Mouse (Mus musculus) testis, adult 2 months (tissue): ENCODE data around the gene Sec31a. TPM values are rescaled to one million over a fixed set of nuclear protein-coding genes. Genes with fewer than 3 reads are reported as not detected.

ENCODE experiments used
- H3K27ac ChIP-seq: fragments of 200-500 bp; 2 replicates; pipeline ENCODE4 v1.5.1; 2012; ENCODE audit warnings: low read depth, low read length; ENCODE audit not compliant: control insufficient read depth, insufficient read depth
- H3K27me3 ChIP-seq: fragments of 200-500 bp; 2 replicates; pipeline ENCODE4 v1.6.1; 2012; ENCODE audit warnings: mild to moderate bottlenecking, low read length, moderate library complexity; ENCODE audit not compliant: control insufficient read depth, insufficient read depth
- H3K36me3 ChIP-seq: fragments of 200-500 bp; 2 replicates; pipeline ENCODE4 v1.6.1; 2012; ENCODE audit warnings: mild to moderate bottlenecking, low read length; ENCODE audit not compliant: control insufficient read depth, insufficient read depth
- H3K4me1 ChIP-seq: fragments of 200-500 bp; 2 replicates; pipeline ENCODE4 v1.6.1; 2012; ENCODE audit warnings: low read length; ENCODE audit not compliant: control insufficient read depth, insufficient read depth
- H3K4me3 ChIP-seq: fragments of 200-500 bp; 2 replicates; pipeline ENCODE4 v1.5.1; 2012; ENCODE audit warnings: low read depth, mild to moderate bottlenecking, low read length, moderate library complexity, mixed read lengths; ENCODE audit not compliant: control insufficient read depth
- CTCF ChIP-seq: fragments of 200-500 bp; IDR thresholded peaks from 2 replicates; pipeline ENCODE4 v1.5.1; 2012; ENCODE audit warnings: low read depth, mild to moderate bottlenecking, inconsistent platforms, low read length, moderate library complexity; ENCODE audit not compliant: control insufficient read depth, insufficient read depth, insufficient replicate concordance
- POLR2A ChIP-seq: fragments of 200-500 bp; IDR thresholded peaks from 2 replicates; pipeline ENCODE4 v1.6.1; 2012; ENCODE audit warnings: low read depth, mild to moderate bottlenecking, inconsistent platforms, low read length, moderate library complexity; ENCODE audit not compliant: control insufficient read depth
- polyA plus RNA-seq: library from polyadenylated mRNA; depleted of rRNA; stranded (reverse); fragments of >200 nt; gene quantifications from 2 replicates; pipeline ENCODE4 v1.2.3, GENCODE M21; 2012

Gene Sec31a
- polyA plus RNA-seq, 1 experiment: 188 TPM

DNA sequence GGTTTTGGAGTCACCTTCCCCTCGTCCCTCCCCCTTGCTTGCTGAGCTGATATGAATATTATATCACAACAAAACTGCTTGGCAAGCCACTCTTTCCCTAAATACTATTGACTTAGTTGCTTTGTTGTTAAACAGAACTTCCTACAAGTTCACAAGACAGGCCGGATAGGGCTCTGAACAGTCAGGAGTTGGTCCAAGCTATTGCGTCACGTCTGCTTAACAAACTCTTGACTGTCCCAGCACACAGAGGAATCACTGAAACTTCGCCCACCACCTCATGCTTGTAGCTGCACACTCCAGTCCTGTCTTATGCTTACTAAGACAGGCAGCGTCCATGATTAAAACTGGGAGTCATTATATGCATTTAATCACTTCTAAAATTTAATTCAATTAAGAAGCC lies 46.9 kb downstream of the Sec31a start:
- no peaks in the 10 kb centered on the region for H3K4me1 ChIP-seq
- H3K4me3 ChIP-seq: no peak overlapping the region
- no peaks in the 10 kb centered on the region for H3K27me3 ChIP-seq
- peaks cover 4% of the 10 kb centered on the region for H3K36me3 ChIP-seq
- TF ChIP-seq POLR2A (no peak), CTCF (no peak)
- H3K27ac ChIP-seq: no peak overlapping the region

DNA sequence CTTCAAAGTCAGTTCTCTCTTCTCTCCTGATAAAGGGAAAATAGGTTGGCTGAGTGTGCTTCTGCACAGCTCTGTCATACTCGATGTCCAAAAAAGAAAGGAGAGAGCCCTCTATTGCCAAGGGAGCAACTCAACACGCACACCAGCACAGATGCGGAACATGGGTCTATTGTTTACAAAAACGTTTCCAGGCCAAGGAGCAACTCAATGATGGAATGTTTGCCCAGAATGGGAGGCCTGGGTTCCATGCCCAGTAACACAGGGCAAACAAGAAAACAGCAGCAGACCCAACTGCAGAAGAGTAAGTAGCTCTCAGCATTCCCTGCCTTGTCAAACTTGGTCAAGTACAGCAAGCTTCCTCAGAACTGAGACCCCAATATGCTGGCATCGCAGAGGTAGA lies 47.5 kb downstream of the Sec31a start:
- TF ChIP-seq POLR2A (no peak), CTCF (no peak)
- Histone ChIP-seq H3K36me3 (peaks cover 4% of the 10 kb centered on the region), H3K27ac (no peak overlapping the region), H3K4me3 (no peak overlapping the region), H3K4me1 (no peaks in the 10 kb centered on the region), H3K27me3 (no peaks in the 10 kb centered on the region)

DNA sequence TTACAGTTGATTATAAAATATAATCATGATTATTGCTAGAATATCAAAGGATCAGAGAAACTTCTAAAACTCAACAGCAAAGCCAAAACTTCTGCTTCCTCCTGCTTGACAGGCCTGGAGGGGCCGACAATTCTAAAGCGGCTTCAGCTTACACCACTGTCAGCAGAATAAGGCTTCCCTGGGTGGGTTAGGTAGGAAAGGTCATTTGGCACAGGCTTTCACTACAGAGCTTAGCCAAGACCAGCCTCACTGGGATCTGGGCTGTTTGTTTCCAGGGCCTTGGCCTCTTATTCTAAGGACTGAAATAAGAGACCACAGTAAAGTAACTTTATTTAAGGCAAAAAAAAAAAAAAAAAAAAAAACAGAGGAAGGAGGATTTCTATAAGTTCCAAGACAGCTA lies 49.0 kb downstream of the Sec31a start:
- Histone ChIP-seq H3K27me3 (no peaks in the 10 kb centered on the region), H3K4me3 (no peak overlapping the region), H3K36me3 (peaks cover 4% of the 10 kb centered on the region), H3K27ac (no peak overlapping the region), H3K4me1 (no peaks in the 10 kb centered on the region)
- TF ChIP-seq POLR2A (no peak), CTCF (no peak)

DNA sequence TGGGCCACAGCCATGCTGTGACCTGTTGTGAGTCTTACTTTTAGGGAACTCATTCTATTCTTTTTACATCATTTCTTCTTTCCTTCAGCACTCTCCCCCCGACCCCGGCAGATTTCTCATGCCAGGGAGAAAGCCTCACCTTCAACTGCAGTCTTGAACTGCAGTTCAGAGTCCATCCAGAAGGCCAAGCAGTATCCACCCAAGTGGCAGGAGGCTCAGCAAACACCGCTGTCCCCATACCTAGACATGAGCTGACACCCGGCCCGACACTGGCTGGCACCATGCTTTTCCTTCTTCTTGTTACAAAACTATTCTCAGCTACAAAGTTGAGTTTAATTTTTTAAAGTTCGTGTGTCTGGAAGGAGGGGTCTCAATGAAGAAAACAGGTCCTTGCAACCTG lies 55.7 kb downstream of the Sec31a start:
- Histone ChIP-seq H3K36me3 (no peaks in the 10 kb centered on the region; the same call in 1 of the 2 replicates), H3K4me1 (no peaks in the 10 kb centered on the region)
- no peak for TF ChIP-seq POLR2A
- no peak for TF ChIP-seq CTCF

DNA sequence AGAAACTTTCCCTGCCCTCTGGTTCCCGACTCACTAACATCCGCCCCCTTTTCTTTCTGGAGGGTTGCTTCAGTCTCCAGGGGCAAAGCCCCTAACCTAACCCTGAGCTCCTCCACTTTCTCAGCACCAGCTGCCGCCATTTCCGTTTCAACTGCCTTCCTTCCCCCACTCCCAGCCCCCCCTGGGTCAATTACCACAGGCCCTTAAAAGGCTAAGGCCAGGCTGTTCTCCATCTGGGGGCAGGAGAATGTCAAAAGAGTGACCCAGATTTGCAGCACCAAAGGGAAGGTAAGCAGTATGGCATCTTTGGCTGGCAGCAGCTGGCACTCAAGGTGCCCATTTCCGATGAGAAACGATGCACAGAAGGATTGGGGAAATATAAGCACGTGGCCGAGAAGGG lies 57.7 kb downstream of the Sec31a start:
- H3K27me3 ChIP-seq: no peaks in the 10 kb centered on the region
- no peaks in the 10 kb centered on the region for H3K36me3 ChIP-seq
- no peak overlapping the region for H3K27ac ChIP-seq
- H3K4me1 ChIP-seq: no peaks in the 10 kb centered on the region; the same call in 1 of the 2 replicates
- TF ChIP-seq CTCF: no peak
- TF ChIP-seq POLR2A: no peak
- no peak overlapping the region for H3K4me3 ChIP-seq

More for the DNA sequence above, 55.7 kb downstream of the Sec31a start:
- Histone ChIP-seq H3K4me3 (no peak overlapping the region), H3K27ac (no peak overlapping the region), H3K27me3 (no peaks in the 10 kb centered on the region)

DNA sequence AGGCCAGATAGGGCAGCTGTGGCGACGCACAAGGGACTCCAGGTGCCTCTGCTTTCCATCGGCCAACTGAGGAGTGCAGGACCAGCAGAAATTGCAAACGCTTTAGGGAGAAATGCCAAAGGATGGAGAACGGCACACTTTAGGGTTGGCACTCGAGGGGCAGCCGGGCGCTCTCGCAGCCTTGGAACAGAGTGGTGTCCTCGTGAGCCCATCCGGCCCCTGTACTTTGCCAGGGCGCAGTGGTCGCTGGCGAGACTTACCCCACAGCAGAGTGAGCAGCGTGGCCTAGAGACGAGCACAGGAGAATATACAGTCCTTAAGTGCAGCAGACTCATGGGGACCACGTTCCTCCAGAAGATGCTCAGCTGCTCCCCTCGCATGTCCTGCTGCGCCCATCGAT lies 61.4 kb downstream of the Sec31a start:
- no peaks in the 10 kb centered on the region for H3K36me3 ChIP-seq
- no peak overlapping the region for H3K4me3 ChIP-seq

DNA sequence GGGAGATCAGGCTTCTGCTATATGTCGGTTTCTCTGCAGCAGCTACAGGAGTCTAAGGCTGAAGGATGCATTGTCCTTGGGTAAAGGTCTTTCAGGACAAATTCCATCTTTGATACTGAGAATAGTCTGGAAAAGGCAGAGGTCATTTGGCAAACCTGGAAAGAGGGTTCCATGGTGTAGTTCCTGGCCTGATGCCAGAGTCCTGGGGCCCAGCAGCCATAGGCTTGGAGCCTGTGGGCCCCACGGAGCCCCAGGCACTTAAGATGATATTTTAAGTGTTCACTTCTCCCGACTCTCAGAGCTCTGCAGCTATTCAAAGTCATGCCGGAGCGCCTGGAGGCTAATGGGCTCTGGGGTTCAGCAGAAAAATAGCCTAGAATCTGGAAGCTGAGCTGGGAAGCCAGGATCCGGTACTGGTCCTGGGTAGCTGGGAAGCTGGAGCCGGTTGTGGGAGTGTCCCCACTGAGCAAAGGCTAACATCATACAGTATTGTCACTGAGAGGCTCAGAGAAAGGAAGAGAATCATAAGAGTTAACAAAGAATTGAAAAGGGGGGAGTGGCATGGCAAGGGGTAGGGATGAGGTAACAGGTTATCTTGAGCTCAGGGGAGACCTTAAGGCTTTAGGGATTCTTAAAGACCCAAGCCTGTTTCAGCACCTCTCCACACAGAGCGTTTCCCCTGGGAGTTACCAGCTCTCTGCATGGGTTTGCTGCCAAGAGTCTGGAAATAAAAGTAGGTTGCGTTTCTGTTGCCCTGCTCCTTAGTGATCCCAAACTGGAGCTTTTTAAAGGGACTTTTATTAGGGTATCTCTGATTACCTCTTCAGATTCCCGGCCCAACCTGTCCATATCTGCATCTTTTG lies 62.8 kb downstream of the Sec31a start:
- no peak overlapping the region for H3K4me3 ChIP-seq
- H3K4me1 ChIP-seq: no peaks in the 10 kb centered on the region; the same call in 1 of the 2 replicates
- no peak overlapping the region for H3K27ac ChIP-seq
- TF ChIP-seq CTCF (no peak), POLR2A (no peak)
- no peaks in the 10 kb centered on the region for H3K36me3 ChIP-seq
- no peaks in the 10 kb centered on the region for H3K27me3 ChIP-seq

More for the DNA sequence above, 61.4 kb downstream of the Sec31a start:
- Histone ChIP-seq H3K27me3 (no peaks in the 10 kb centered on the region), H3K4me1 (no peaks in the 10 kb centered on the region; the same call in 1 of the 2 replicates), H3K27ac (no peak overlapping the region)
- TF ChIP-seq CTCF (no peak), POLR2A (no peak)
